Mouse (Mus musculus) embryonic facial prominence, embryonic 12.5 days (tissue): Measurements from ENCODE around the gene Aup1. TPM values are rescaled to one million over a fixed set of nuclear protein-coding genes. Genes with fewer than 3 reads are reported as not detected.
A peak's percentile ranks its signal among the peaks of the same experiment; 100 is the strongest.

Experiments used
- ATAC-seq: fragments of 200-750 bp; cut with Nextera tagmentation; 2 replicates; pipeline ENCODE4 v1.8.0; 2017; ENCODE audit not compliant: insufficient number of reproducible peaks, insufficient read depth, low FRiP score, low TSS enrichment
- H3K27ac ChIP-seq: fragments of 300-500 bp; sonication (generic); 2 replicates; pipeline ENCODE4 v1.5.1; 2016; ENCODE audit warnings: mild to moderate bottlenecking
- H3K27me3 ChIP-seq: fragments of 300-500 bp; sonication (generic); 2 replicates; pipeline ENCODE4 v1.6.1; 2016; ENCODE audit warnings: mild to moderate bottlenecking, moderate library complexity
- H3K36me3 ChIP-seq: fragments of 300-500 bp; sonication (generic); 2 replicates; pipeline ENCODE4 v1.6.1; 2016; ENCODE audit warnings: mild to moderate bottlenecking
- H3K4me1 ChIP-seq: fragments of 300-500 bp; sonication (generic); 2 replicates; pipeline ENCODE4 v1.6.1; 2016
- H3K4me2 ChIP-seq: fragments of 300-500 bp; sonication (generic); replicated peaks from 2 replicates; pipeline ENCODE4 v1.6.1; 2016; ENCODE audit warnings: mild to moderate bottlenecking, moderate library complexity
- H3K4me3 ChIP-seq: fragments of 300-500 bp; sonication (generic); 2 replicates; pipeline ENCODE4 v1.5.1; 2016; ENCODE audit warnings: mild to moderate bottlenecking
- H3K9ac ChIP-seq: fragments of 300-500 bp; sonication (generic); 2 replicates; pipeline ENCODE4 v1.6.1; 2016; ENCODE audit warnings: mild to moderate bottlenecking, moderate library complexity
- H3K9me3 ChIP-seq: fragments of 300-500 bp; sonication (generic); 2 replicates; pipeline ENCODE4 v1.6.1; 2016; ENCODE audit warnings: mild to moderate bottlenecking, moderate library complexity
- WGBS: fragments of 180-500 bp; shearing (Covaris S2); methylation state at CpG from one replicate; pipeline ENCODE4 v1.1.7; 2016; 5-methylcytosine and 5-hydroxymethylcytosine counted together
- polyA plus RNA-seq: library from polyadenylated mRNA; unstranded; fragments of >200 nt; fragmentation: Nextera tagmentation; extraction: Ambion mirVana; gene quantifications from 2 replicates; pipeline ENCODE4 v1.2.1, GENCODE M21; 2016

Gene Aup1
- polyA plus RNA-seq, 1 experiment from 2014 or later, result 154 TPM

GRCm38 (mm10) chr6:83031921-83032590, 22.3 kb upstream of the Aup1 start:
- Histone ChIP-seq H3K36me3 (no peaks in the 10 kb centered on the region), H3K4me1 (peaks cover 41% of the 10 kb centered on the region), H3K27ac (no peak overlapping the region), H3K4me2 (peak overlapping the region; percentile 85), H3K9ac (peak overlapping the region; percentile 20; the same call in 1 of the 2 replicates), H3K4me3 (peak overlapping the region; percentile 59), H3K9me3 (no peaks in the 10 kb centered on the region), H3K27me3 (peaks cover 43% of the 10 kb centered on the region)
- WGBS, result 16% methylated on average over 18 of the region's 18 CpGs
- ATAC-seq, result no peak

DNA sequence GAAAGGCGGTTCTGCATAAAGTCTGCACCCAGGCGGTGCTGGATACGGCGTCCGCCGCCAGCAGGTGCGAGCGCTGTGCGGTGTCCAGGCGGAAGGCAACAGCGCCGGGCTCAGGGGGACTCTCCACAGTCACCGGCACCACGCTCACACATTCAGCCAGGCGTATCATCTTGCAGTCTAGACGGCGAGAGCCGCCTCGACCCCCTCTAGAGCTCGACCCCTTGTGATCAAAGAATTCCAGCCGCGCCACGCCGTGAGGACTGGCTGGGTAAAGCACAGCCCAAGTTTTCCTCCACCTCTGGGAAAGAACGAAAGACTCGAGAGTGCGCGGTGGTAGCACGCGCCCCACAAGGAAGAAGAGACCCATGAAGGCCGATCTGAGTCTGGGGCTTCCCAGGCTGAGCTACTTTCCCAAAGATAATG, 21.5 kb upstream of the Aup1 start:
- Histone ChIP-seq H3K27me3 (peaks cover 43% of the 10 kb centered on the region), H3K4me1 (peaks cover 36% of the 10 kb centered on the region), H3K36me3 (no peaks in the 10 kb centered on the region), H3K4me2 (peak overlapping the region; percentile 85), H3K9ac (peak overlapping the region; percentile 20), H3K4me3 (peak overlapping the region; percentile 59), H3K27ac (peak overlapping the region; percentile 65; the same call in 1 of the 2 replicates), H3K9me3 (no peaks in the 10 kb centered on the region)
- peak; percentile 42 for ATAC-seq
- WGBS, result 1% methylated on average over 31 of the region's 31 CpGs

DNA sequence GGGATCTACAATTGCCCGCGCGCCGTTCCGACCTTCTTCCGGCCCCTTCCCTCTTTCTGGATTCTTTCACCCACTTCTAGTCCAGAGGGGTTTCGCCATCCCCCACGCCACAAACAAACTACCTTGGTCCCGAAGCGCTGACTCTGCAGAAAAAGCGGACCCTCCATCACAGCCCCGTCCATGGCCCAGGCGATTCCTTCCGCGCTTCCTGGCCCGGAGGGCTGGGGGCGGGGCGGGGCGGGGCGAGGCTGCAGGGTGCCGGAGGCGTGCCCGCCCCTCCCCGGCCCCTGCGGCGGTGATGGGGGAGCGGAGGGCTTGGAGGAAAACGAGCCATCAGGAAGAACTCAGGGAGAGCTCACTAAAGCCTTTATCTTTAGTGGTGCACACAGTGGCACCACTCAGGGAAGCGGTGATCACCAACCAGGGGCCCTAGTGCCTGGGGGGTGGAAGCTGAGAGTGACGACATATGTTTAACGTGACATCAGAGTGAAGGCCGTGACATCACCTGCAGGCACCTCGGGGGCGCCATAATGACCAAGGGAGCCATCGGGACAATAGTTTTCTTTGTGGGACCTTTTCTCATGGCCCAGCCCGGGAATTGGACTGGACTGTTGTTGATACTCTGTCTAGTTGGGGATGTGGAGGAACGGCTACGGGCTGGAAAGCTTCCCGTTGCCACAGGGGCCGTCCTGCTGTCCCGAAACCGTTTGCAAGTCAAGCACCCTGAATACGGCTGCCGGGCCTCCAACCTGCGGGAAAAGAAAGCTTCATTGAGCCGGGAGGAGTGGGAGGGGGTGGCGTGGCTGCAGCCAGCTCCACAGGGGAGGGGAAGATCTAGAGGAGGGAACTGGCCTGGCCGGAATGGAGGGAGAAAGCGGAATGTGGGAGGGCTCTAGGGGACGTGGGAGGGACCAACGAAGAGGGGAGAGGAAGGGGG, 20.8 kb upstream of the Aup1 start, which contains the start of the genes Dok1 and Loxl3:
Gene Dok1 (minus strand): TSS at position 223 of the 937 bp plus-strand sequence.
Gene Loxl3 (plus strand): TSS at position 925 of the 937 bp plus-strand sequence.
- Histone ChIP-seq H3K36me3 (no peaks in the 10 kb centered on the region), H3K4me3 (peak within 1 kb of the TSS; percentile 59), H3K4me1 (peaks cover 38% of the 10 kb centered on the region), H3K4me2 (peak within 1 kb of the TSS; percentile 85), H3K27me3 (peaks cover 38% of the 10 kb centered on the region), H3K27ac (peak within 1 kb of the TSS; percentile 65), H3K9me3 (no peaks in the 10 kb centered on the region), H3K9ac (peak within 1 kb of the TSS; percentile 20)
- under 1% methylated on average over 51 of the region's 51 CpGs for WGBS
- peak; percentile 73 for ATAC-seq

- peaks cover 29% of the 10 kb centered on the region for H3K27me3 ChIP-seq
- peak overlapping the region; percentile 20 for H3K9ac ChIP-seq
- peak overlapping the region; percentile 65 for H3K27ac ChIP-seq
- 15% methylated on average over 5 of the region's 5 CpGs for WGBS
- ATAC-seq, result no peak
- H3K4me1 ChIP-seq, result peaks cover 41% of the 10 kb centered on the region
- H3K4me3 ChIP-seq, result peak overlapping the region; percentile 59
- no peaks in the 10 kb centered on the region for H3K9me3 ChIP-seq
- peak overlapping the region; percentile 85 for H3K4me2 ChIP-seq
- H3K36me3 ChIP-seq, result no peaks in the 10 kb centered on the region
Measured at GRCm38 (mm10) chr6:83034463-83035055, 19.8 kb upstream of the Aup1 start.

DNA sequence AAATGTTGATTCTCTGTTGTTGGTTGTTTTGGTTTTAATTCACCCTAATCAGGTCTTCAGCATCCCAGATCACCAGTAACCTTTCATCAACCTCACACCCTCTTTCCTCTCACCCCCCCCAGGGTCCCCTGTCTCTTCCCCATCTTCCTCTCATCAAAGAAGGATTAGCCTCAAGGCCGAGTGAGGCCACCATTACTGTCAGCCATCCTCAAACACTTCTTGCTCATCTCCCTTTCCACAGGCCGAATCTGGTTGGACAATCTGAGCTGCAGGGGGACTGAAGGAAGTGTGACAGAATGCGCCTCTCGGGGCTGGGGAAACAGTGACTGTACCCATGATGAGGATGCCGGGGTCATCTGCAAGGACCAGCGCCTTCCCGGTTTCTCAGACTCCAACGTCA, 17.1 kb upstream of the Aup1 start:
- no peak for ATAC-seq
- H3K4me1 ChIP-seq, result peaks cover 24% of the 10 kb centered on the region
- H3K4me2 ChIP-seq, result no peak overlapping the region
- no peaks in the 10 kb centered on the region for H3K9me3 ChIP-seq
- H3K9ac ChIP-seq, result no peak overlapping the region
- no peak overlapping the region for H3K4me3 ChIP-seq
- WGBS, result 75% methylated on average over 8 of the region's 8 CpGs
- H3K36me3 ChIP-seq, result no peaks in the 10 kb centered on the region
- H3K27me3 ChIP-seq, result peaks cover 5% of the 10 kb centered on the region; the same call in 1 of the 2 replicates
- no peak overlapping the region for H3K27ac ChIP-seq

DNA sequence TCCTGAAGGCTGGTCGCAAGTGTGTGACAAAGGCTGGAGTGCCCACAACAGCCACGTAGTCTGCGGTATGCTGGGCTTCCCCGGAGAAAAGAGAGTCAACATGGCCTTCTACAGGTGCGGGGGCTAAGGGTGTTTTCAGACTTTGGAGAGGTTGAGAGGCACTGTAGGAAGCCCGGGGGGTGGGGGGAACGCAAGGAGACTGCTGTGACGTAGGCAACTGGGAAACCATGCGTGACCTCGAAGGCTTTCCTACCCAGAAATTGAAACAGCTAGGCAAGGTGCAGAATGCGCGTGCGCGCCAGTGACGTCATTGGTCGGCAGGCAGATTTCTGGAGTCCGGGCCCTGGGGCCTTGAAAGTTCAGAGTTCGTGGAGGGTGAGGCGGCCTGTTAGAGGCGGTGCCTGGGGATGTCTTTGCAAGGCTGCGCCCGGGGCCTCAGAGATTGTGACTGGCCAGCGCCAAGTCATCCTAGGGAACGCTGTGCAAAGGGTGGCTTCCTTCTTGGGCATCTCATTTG, 15.8 kb upstream of the Aup1 start:
- no peaks in the 10 kb centered on the region for H3K36me3 ChIP-seq
- ATAC-seq, result no peak
- peaks cover 20% of the 10 kb centered on the region for H3K4me1 ChIP-seq
- no peak overlapping the region for H3K27ac ChIP-seq
- no peaks in the 10 kb centered on the region for H3K9me3 ChIP-seq
- peak overlapping the region; percentile 20; the same call in 1 of the 2 replicates for H3K4me3 ChIP-seq
- peak overlapping the region; percentile 53 for H3K4me2 ChIP-seq
- no peaks in the 10 kb centered on the region for H3K27me3 ChIP-seq
- 10% methylated on average over 24 of the region's 24 CpGs for WGBS
- peak overlapping the region; percentile 27 for H3K9ac ChIP-seq

GRCm38 (mm10) chr6:83040601-83041000, 13.7 kb upstream of the Aup1 start:
- H3K9ac ChIP-seq, result no peak overlapping the region

GRCm38 (mm10) chr6:83043561-83043960, 10.8 kb upstream of the Aup1 start:
- H3K36me3 ChIP-seq, result no peaks in the 10 kb centered on the region
- H3K9ac ChIP-seq, result no peak overlapping the region
- H3K4me2 ChIP-seq, result no peak overlapping the region
- no peak overlapping the region for H3K4me3 ChIP-seq
- H3K4me1 ChIP-seq, result peaks cover 2% of the 10 kb centered on the region; the same call in 1 of the 2 replicates
- H3K9me3 ChIP-seq, result no peaks in the 10 kb centered on the region
- no peak overlapping the region for H3K27ac ChIP-seq
- H3K27me3 ChIP-seq, result no peaks in the 10 kb centered on the region
- WGBS, result 69% methylated on average over 6 of the region's 6 CpGs
- ATAC-seq, result no peak

More at GRCm38 (mm10) chr6:83040601-83041000, 13.7 kb upstream of the Aup1 start:
- H3K36me3 ChIP-seq, result no peaks in the 10 kb centered on the region
- peaks cover 6% of the 10 kb centered on the region for H3K4me1 ChIP-seq
- no peak for ATAC-seq
- 82% methylated on average over 5 of the region's 5 CpGs for WGBS
- no peak overlapping the region for H3K27ac ChIP-seq
- H3K9me3 ChIP-seq, result no peaks in the 10 kb centered on the region
- H3K4me3 ChIP-seq, result no peak overlapping the region
- H3K4me2 ChIP-seq, result no peak overlapping the region
- no peaks in the 10 kb centered on the region for H3K27me3 ChIP-seq

GRCm38 (mm10) chr6:83043993-83044392, 10.3 kb upstream of the Aup1 start:
- no peaks in the 10 kb centered on the region for H3K9me3 ChIP-seq
- no peak overlapping the region for H3K4me3 ChIP-seq
- H3K4me2 ChIP-seq, result no peak overlapping the region
- no peak overlapping the region for H3K27ac ChIP-seq
- no peaks in the 10 kb centered on the region for H3K36me3 ChIP-seq
- no peaks in the 10 kb centered on the region for H3K27me3 ChIP-seq
- no peak for ATAC-seq
- 91% methylated on average over 5 of the region's 5 CpGs for WGBS
- H3K9ac ChIP-seq, result no peak overlapping the region
- no peaks in the 10 kb centered on the region for H3K4me1 ChIP-seq

DNA sequence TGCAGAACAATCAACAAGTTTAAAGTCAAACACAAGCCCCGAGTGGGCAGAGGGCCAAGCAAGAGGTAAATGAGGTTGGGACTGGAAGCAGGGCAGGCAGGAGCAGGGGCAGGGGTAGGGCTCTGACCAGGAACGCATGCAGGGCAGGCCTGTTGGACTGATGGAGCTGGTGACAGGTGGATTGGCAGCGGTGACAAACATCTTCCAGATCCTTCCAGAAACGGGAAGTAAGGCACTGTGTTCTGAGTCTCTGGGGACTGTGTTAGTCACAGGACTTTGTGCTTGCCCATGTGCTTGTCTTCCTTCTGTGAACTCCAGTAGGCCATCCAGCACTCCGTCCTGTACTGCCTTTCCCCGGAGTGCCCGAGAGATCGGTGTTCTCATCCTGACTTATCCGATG, 9.6 kb upstream of the Aup1 start:
- Histone ChIP-seq H3K27ac (no peak overlapping the region), H3K4me3 (no peak overlapping the region), H3K27me3 (no peaks in the 10 kb centered on the region), H3K36me3 (no peaks in the 10 kb centered on the region), H3K9me3 (no peaks in the 10 kb centered on the region), H3K4me2 (no peak overlapping the region), H3K9ac (no peak overlapping the region), H3K4me1 (no peaks in the 10 kb centered on the region)
- WGBS, result 76% methylated on average over 9 of the region's 9 CpGs
- no peak for ATAC-seq

GRCm38 (mm10) chr6:83049367-83049766, 5.0 kb upstream of the Aup1 start:
- Histone ChIP-seq H3K9ac (no peak overlapping the region), H3K27me3 (no peaks in the 10 kb centered on the region), H3K4me2 (no peak overlapping the region), H3K4me1 (peaks cover 16% of the 10 kb centered on the region), H3K27ac (no peak overlapping the region), H3K36me3 (peaks cover 13% of the 10 kb centered on the region), H3K9me3 (no peaks in the 10 kb centered on the region), H3K4me3 (no peak overlapping the region)
- ATAC-seq, result no peak
- WGBS, result 74% methylated on average over 10 of the region's 10 CpGs
